Mouse (Mus musculus) kidney, adult 8-10 months (tissue): Measurements from ENCODE around the gene Gm17067.
"Not testable (repeated sequence)": the region's sequence is repeated elsewhere in the genome, so short reads cannot be mapped to it uniquely, and the experiment has no call there.

Source experiments
- DNase-seq, 2 experiments: peaks; one replicate each; pipeline ENCODE4 v3.0.0; 2022

The Gm17067 gene

DNA sequence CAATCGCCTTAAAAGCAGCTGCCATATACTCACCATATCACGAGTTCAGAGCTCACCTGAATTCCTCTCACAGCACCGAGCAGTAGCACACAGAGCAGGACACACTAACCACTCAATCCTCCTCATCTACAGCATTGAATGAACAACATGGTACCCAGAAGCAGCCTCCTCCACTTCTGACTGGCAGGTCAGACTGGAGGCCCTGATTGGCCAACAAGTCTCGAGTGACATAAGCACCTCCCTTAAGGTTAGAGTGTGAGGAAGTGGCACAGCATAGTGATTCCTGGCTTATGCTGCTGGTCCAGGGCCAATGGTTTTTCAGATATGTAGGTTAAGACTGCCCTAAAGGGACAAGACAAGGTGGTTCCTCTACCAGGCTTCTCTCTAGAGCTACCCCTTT is at the start of gene Gm17067:
Gm17067 (minus strand) TSS at position 101 of the 400 bp plus-strand sequence.
- not testable (repeated sequence) for DNase-seq

DNA sequence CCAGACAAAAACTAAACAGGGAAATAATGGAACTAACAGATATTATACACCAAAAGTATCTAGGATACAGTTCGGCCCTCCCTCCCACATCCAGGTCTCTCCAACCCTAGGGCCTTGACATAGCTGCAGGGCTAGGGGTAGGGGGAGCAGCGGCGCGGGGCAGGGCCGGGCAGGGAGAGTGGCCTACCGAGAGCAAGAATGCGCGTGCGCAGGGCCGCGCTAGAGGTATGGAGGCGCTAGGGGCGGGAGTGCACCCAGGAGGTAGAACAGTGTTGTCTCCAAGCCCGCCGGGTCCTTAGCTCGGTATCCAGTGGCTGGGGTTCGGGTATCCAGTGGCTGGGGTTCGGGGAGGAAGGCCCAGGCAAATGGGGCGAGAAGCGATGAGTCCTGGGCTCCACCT is 23.0 kb upstream of the Gm17067 start:
- DNase-seq = no peak

DNA sequence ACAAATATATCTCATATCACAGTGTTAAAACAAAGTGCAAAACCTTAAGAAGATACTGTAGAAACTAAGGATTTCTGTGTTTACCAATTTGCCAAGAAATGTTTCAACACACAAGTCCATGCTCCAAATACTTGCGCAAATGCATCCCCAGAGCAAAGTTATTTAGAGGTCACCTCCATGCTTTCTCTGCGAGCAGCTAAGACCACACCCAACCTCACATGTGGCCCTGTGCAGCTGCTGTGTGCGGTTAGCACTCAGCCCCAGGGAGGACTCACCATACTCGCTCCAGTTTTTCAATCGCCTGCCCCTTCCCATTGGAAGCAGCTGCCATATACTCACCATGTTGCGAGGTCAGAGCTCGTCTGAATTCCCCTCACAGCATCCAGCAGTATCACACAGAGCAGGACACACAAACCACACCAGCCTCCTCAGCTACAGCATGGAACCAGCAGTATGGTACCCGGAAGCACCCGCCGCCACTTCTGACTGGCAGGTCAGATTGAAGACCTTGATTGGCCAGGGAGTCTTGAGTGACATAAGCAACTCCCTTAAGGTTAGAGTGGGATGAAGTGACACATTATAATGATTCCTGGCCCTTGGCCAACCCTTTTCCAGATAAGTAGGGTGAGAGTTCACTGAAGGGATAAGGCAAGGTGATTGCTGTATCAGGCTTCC is 11.9 kb upstream of the Gm17067 start:
- DNase-seq = no peak

DNA sequence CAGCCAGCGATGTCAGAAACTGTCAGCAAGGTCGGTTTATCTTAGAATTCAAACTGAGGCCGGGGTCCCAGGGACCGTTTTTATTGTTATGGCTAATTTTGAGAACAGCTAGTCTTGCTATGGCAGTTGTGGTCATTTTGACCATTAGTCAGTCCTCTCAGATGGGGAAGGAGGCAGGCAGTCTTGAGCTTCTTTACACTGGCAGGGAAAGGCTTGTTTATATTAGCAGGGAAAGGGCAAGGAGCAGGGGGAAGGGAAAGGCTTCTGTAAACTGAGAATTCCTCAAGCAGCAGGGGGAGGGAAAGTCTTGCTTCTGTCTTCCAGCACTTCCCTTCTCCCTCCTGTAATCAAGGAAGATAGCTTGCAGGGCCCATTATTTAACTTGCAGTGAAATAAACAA is 33.6 kb downstream of the Gm17067 start:
- DNase-seq = peak; percentile 2 to 4

DNA sequence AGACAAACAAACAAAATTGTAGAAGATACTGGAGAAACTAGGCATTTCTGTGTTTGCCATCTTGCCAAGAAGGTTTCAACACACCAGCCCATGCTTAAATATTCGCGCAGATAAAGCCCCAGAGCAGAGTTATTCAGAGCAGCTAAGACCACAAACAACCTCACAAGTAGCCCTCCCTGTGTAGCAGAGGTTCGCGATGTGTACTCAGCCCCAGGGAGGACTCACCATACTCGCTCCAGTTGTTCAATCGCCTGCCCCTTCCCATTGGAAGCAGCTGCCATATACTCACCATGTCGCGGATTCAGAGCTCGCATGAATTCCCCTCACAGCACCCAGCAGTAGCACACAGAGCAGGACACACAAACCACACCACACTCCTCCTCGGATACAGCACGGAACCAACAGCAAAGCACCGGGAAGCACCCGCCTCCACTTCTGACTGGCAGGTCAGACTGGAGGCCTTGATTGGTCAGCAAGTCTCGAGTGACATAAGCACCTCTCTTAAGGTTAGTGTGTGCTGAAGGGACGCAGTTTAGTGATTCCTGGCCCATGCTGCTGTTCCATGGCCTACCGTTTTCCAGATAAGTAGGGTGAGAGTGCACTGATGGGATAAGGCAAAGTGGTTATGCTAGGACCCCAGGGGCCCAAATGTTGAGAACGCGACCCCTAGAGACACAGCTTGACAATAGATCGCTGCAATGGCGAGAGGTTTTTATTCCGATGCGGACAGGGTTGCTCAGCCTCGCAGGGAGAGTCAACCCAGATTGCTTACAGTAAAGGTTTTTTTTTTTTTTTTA is 34.3 kb downstream of the Gm17067 start, which contains the start of gene Zfp975:
Zfp975 (minus strand) TSS at position 381 of the 797 bp plus-strand sequence.
- DNase-seq = peak; percentile 86

DNA sequence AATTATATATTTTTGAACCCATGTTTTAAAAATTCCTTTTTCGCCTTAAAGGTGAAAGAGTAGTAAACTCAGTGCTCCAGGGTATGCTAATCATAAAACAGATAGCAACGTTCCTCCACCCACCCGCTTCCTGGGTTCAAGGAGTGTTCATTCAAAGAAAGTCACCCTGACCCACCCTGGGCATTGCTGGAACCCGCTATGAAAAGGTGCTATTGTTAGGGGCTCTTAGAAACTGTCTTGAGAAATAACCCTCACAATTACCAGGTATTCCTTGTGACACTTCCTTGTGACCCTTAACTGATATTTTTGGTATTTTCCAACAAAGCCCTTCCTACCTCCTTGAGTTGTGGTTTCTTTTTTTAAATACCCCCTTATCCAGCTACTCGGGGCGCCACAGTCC is 46.7 kb downstream of the Gm17067 start:
- DNase-seq = not testable (repeated sequence)

DNA sequence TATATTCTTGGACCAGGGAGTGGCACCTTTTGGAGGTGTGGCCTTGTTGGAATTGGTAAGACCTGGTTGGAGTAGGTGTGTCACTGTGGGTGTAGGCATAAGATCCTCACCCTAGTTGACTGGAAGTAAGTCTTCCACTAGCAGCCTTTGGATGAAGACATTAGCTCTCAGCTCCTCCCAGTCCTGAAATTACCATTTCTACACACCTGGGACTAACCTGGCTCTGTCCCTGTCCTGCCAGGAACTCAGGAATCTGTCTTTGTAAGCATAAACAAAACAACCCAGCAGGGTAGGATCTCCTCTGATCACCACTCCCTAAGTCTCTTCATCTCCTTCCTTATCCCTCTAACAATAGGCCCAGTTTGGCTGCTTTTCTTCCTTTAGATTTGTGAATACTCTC is 47.2 kb downstream of the Gm17067 start:
- not testable (repeated sequence) for DNase-seq

DNA sequence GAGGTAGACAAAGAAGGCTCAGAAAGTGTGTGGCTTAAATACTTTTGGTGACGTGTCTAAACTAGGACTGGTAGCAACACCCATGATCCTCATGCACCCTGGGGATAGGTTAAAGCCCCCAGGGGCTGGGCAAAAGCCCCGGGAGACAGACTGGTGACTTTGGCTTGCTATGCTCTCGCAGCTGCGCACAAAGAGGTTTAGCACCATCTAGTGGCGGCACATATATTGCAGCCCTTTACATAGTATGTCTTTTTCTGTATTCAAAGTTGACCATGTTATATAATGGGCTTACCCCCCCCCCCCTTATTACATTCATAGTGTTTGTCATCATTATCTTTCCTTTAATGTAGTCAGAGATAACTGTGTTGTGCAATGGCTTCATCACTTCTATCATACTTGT is 66.7 kb downstream of the Gm17067 start:
- not testable (repeated sequence) for DNase-seq
